Mouse (Mus musculus) kidney, postnatal 36 days (tissue): ENCODE measurements around the gene Capn9.

Experiments used
- DNase-seq, 2 experiments: peaks; one replicate each; pipeline ENCODE4 v3.0.0; 2021 to 2022; ENCODE audit warnings: mixed read lengths in 2 of 2

Gene Capn9

DNA sequence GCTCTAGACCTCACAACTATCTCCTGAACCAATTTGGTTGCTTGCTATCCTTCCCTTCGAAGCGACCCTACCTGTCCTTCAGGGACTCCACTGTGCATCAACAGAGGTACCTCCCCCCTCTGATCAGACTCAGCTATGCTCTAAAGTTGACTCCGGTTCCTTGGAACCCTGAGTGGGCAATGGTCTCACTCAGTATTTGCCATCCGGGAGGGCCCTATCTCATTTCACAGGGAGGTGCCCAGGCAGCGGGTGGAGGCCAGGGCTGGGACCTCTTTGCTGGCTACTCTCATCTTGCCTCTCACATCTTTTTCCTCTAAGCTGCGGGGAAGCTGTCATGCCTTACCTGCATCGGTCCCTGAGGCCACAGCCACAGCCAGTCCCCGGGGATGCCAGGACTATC, at the start of gene Capn9:
Gene Capn9 (plus strand): TSS at position 301 of the 400 bp plus-strand sequence.
- no peak for DNase-seq

DNA sequence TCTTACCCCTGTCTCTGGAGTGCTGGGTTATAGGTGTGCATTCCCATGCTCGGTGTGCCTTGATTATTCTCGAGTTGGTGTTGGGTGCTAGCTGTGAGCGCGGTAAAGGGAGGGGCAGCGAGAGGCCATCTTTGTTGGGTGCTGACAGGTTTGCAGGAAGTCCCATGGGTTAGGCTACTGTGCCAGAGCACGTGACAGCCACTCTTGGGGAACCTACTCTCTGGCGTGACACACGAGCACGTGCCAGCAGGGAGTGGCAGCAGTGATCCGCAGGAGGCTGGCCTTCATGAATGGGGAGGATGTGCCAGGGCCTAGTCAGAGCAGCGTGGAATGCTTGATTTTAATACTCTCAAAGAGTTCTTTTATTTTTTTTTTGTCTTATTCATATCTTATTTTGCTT, 49.6 kb upstream of the Capn9 start:
- DNase-seq, result no peak

DNA sequence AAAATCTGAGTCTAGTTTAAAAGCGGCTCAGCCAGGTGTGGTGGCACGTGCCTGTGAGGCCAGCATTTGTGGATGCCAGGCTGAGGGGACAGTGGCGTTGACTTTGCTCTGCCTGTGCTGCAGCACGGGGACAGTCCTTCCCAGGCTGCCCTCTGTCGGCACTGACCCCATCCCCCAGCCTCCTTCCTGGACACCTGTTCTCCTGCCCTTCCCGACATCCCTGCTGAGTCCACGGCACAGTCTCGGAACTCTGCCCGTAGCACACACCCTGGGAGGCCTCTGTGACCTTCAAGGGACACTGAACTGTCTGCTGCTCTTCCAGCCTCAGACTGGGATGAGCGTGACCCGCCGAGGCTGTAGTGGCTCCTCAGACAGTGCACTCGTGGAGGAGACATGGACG, 45.8 kb upstream of the Capn9 start:
- DNase-seq, result peak in 1 of 2 experiments; percentile 51

DNA sequence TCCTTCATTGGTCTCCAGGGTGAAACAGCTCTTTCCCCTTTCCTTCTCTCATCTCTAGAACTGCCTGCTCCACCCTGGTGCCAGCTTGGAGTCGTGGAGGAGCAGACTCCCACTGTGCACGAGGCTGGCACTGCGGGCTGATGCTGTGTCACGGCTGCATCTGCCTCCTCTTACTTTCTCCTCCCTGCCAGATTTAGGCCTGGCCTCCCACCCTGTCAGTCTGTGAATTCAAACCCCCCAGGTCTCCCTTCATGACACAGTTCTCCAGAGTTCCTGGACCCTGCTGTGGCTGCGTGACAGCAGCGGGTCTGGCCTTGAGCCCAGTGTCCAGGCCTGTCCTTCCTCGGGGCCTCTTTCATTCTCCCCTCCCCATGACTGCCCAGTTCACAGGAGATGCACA, 45.4 kb upstream of the Capn9 start:
- no peak for DNase-seq

DNA sequence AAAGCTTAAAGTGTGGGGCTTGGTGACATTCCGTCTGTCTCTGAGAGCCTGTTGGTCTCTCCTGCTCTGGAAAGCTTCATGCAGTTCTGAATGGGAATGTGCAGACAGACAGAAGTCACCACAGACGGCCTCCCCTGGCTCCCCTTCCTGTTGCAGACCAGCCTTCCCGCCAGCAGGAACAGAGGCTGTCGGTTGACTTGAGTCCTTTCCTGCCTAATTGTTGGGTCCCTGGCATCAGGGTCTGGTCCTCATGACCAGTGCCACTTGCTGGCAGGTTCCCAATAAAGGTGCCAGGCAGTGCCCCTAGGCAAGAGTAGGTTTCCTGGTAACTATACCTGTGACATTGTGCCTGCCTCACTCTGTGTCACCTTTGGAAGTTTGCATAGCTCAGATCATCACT, 44.9 kb upstream of the Capn9 start:
- DNase-seq, result no peak

DNA sequence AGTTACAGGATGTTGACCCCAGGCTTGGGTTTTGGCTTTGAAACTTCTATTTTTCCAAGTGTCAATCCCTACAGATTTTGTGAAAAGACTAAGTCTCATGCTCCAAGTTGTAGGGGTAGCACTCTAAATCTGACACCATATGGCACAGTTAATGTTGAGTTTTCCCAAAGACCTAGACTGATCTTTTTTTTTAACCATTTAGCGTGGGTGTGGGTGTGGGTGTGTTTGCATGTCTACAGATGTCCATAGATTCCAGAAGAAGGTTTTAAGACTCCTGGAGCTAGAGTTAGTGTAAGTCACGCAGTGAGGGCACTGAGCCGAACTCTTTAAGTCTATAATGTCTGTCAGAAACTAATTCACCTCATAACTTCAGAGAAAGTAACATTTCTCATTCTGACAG, 43.3 kb upstream of the Capn9 start:
- DNase-seq, result no peak

DNA sequence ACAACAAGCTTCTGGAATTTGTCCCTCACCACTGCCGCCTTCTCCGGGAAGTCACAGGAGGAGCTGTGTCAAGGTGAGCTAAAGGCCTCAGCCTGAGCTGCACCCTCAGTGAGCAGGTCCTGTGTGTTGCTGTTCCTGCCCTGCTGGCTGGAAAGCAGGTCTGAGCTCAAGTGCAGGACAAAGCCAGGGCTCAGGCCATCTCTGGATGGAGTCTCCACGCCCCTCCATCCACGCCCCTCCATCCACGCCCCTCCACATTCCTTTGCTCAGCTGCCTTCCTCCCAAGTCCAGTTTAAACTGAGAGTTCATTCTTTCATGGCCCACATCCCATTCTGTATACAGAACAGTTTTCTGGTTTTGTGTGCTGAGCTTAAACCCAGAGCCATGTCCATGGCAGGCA, 40.5 kb upstream of the Capn9 start:
- DNase-seq, result no peak

DNA sequence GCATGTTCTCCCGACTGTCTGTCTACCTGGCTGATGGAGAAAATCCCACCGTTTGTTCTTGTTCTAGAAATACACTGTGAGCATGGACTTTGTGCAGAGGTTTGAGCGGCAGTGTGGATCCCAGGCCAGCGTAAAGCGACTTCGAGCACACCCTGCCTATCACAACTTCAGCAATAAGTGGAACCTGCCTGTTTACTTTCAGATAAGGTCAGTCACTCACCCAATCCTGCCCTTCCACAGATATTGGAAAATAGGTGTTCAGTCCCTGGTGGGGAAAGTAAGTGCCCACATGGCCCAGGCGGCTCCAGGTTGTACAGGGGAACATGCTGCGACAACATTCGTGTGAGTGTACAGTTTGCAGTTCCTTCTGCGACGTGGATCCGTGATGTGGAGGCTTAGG, 35.0 kb upstream of the Capn9 start:
- DNase-seq, result no peak

DNA sequence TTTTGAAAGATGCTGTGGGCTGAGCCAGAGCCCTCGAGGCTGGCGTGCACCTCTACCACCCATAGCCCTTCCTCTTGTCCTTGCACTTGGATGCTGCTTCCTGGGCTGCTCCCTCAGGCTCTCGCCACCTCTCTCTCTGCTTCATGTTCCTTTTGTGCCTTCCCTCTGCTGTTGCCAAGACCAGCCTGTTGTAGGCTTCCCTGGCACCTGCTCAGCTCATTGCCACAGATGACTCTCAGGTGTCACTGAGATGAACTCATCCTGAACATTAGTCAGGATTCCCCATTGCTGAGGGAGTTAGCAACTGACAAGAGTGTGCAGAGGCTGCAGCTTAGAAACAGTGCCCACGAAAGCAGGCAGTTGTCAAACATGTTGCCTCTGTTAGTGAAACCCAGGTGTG, 33.9 kb upstream of the Capn9 start:
- DNase-seq, result no peak

DNA sequence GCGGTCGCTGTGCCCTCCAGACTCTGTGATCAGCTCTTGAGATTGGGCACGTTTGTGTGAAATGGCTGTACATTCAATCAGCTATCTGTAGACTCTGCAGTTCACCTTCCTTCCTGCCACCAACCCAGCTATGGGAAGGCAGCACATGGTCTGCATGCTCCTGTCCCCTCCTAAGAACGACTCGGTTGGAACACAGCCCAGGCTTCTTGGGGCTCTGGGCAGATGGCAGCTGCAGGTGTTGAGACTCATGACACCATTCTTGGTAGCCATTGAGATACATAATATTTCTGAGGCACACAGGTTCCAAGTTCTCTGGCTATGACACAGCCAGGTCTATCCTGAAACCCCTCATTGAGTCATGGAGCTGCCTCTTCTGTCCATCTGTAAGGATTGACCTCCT, 32.6 kb upstream of the Capn9 start:
- DNase-seq, result no peak

DNA sequence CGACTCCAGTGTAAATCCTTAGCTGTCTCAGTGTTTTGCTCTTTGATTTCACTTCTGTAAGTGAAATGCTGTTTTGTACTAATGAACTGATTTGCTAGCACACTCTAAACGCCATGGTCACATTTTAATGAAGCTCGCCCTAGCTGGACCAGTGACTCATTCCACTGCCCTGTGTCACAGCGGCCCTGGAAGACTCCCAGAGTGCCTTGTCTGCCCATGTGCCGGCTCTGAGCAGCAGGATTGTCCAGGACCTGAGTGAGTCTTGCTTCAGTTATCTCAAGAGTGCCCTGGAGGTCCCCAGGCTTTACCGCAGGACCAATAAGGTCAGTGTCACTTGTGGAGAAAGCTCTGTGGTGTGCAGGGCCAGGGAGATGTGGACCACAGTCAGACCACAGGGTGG, 29.5 kb upstream of the Capn9 start:
- DNase-seq, result no peak

DNA sequence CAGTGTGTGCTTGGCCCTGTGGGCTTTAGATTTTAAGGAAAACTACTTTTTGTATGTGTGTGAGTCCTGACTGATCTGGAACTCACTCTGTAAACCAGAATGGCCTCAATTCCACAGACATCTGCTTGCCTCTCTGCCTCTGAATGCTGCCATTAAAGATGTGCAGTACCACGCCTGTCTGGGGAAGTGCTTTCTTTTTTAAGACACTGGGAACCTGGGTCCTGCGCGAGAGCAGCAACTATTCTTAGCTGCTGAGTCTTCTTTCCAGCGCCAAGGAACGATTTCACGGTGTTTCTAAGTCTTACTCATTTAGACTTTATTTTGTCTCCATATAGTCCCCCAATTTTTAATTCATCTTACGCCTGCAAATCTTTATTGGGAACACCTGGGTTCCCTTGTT, 29.1 kb upstream of the Capn9 start:
- DNase-seq, result no peak

DNA sequence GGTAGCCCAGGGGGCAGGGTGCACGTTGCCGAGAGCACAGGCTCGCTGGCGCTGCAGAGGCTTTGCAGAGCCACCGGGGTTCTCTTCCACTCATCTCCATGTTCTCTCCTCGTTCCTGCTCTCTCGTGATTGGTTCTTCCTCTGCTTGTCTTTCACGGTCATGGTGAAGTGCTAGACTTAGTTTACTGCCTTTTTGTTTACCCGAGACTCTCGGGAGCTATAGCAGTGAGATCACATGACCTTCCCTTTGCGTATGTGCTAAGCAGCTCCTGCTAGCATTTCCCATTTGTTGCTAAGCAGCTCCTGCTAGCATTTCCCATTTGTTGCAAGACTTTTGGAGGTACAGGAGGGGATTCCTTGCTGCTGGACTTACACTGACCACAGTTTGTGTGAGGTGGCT, 28.6 kb upstream of the Capn9 start:
- no peak for DNase-seq

DNA sequence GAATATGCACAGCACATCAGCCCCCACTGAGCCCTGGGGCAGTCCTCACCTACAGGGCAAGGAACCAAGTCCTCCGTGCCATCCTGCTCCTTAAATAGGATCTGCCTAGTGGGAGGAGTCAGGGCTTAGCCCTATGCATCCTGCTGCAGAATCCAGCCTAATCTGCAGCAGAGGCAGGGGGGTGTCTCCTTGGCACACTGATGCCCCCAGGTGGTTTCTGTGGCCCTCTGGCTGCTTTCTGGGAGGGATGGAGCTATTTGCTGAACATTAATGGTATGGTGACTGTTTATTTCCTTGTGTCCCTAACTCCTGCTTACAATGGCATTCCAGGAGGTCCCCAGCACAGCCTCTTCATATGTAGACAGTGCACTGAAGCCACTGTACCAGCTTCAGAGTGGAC, 27.7 kb upstream of the Capn9 start:
- peak in 1 of 2 experiments; percentile 20 for DNase-seq

DNA sequence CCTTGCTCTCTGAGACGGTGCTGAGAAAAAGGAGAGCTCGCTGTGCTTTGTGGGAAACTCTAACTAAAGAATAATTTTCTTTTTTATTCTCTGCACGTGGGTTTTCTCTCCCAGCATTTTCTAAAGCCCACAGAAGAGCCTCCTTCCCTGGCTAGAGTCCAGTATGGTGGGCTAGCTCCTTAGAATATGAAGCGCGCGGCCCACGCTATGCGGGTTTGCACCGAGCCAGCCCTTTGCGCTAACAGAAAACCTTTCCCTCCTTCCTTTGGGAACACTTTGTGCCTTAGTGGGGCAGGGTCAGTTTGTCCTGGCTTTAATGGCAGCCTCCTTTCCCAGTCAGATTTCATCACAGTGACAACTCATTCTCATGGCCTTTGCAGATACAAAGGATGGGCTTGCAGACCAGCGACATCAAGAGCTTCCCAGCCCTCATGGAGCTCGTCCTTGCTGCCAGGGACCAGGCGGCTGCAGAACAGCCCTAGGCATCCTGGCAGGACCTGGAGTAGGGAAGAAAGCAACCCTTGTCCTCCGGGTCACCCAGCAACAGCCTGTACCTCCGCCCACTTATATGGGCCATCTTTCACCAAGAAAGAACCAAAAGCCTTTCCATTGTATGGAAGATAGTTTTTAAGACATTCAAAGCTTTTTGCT, 24.8 kb upstream of the Capn9 start:
- no peak for DNase-seq

DNA sequence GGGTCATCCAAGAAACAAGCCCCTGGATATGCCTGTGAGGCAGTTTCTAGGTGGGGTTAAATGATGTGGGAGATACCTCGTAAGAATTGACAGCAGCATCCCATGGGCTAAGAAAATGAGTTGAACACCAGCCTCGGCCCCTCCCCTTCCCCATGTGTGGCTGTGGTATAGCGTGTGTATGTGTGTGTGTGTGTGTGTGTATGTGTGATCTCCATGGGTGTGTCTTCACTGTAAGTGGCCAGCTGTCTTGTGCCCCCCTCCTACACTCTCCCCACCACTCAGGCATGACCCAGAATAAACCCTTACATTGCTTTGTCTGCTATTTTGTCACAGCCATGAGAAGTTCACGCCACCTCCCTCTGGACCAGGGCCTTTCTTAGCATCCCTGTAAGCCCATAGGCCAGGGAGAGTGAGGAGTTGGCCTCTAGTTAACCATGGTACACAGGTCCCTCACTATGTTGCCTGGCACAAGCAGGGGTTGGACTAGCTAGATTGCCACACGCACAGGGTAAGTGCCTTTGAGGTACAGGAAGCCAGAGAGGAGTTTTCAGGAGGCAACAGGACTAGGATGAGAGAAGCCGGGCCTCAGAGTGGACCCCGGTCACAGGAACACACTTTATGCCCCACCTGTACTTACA, 20.7 kb upstream of the Capn9 start:
- no peak for DNase-seq

DNA sequence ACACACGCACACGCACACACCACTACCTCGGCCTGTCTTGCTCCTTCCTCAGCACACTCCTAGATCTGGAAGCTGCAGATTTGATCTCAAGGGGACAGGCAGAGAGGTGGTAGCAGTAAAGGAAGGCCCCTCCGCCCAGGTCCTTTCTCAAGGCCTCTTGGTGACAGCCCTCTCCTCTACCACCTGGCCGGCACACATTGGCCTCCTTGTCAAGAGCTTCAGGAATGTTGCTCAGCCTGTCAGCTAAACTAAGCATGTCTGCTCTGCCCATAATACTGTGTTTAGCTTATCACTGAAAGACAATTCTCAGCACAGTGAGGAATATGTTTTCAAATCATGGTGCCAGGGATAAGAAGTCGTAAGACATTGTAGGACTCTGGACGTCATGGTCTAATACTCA, 19.7 kb upstream of the Capn9 start:
- DNase-seq, result no peak

DNA sequence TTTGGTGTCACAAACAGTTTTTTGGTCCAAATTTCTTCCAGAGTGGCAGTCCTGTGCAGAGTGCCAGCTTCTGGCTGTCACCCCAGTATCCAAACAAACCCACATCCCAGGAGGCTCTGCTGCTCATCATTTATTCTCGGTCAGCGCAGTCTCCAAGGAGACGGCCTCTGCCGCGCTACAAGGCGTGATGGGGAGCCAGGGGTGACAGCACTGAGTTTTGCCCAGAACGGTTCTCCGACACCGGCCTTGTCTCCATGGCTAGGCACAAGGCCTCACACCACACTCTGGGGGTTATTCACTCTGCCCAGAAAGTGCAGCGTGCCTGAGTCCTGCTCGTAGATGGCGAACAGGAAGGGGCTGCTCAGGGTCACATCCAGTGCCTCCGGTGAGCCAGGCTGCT, 19.3 kb upstream of the Capn9 start:
- DNase-seq, result no peak

DNA sequence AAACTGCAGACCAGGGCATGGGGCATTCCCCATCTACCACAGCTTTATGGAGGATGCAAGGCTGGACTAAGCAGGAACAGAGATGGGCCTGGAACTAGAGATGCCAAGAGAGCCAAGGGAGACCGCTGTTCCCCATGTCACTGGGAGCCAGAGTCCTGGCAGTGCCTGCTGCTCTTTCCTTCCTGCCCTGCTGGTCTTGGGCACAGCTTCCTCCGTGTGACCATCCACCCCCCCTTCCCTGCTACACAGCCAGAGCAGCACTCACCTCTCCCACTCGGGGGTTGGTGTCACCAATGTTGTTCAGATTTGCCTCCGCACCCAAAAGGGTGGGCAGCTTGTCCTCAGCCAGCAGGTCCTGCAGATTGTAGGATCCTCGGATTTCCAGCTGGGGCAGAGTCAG, 18.4 kb upstream of the Capn9 start:
- DNase-seq, result no peak

DNA sequence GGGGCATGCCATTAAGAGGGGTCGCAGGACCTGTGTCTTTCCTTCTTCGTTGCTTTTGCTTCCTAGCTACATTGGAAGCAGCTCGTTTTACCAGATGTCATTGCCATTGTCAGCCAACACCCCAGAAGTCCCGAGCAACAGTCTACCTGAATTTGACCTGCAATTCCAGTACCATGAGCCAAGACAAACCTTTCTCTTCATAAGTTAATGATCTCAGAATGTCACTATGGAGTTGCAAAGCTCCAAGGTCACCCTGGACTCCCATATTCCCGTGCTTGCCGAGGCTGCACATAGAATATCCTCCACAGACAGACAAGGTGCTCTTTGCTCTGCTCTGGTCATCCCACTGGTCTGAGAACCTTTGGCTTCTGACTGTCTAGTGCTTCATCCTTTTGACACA, 8.8 kb upstream of the Capn9 start:
- peak in 1 of 2 experiments; percentile 23 for DNase-seq

DNA sequence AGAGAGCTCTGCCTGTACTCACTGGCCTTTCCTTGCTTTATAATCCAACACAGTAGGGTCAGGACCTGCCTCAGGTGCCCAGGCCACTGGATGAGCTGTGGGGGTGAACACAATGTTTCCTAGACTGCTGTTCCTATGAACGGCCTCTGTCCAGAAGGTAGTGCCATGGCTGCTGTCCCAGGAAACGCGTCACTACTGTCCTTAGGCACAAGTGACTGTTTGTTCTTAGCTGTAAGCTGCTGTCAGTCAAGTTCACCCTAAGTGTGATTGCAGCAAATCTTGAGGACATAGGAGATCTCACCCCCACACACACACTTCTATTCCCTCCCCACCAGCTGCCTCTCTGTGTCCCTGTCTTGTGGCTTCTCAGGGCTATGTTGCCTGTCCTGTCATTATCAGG, 8.3 kb upstream of the Capn9 start:
- peak in 1 of 2 experiments; percentile 31 for DNase-seq

DNA sequence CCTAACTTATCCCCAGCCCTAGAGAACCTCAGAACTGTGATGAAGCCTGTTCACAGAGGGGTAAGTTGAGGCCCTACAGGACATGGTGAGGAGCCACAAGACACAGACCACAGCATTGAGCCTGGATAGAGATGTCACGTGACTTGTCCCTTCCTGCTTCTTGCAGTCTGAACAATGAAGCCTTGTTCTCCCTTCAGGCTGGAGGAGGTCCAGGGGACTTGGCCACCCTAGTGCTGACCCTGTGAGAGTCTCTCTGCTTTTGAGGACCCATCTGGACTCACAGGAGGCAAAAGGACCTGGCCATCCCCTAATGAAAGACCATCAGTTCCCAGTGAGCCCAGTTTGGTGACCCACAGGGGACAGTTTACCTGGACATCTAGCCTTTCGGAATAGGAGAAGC, 6.8 kb upstream of the Capn9 start:
- DNase-seq, result no peak

DNA sequence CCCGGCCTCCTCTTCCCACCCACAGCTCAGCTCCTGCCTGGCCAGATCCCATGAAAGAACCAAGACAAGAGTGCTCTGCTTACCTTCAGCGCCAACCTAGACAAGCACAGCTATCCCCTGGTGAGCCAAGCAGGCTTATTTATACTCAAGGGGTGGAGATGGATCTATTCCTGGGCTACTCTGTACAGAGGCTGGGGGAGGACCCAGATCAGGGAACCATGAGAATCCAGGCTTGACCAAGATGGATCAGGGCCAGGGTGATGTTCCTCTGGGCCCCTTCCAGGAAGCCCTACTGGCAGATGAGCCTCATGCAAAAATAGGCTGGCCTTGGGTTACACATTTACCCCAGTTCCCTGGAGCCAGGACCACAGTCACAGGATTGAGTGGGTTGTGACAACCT, 6.3 kb upstream of the Capn9 start, which contains the start of gene Agt:
Gene Agt (minus strand): TSS at position 114 of the 400 bp plus-strand sequence.
- DNase-seq, result peak; percentile 89 to 94

DNA sequence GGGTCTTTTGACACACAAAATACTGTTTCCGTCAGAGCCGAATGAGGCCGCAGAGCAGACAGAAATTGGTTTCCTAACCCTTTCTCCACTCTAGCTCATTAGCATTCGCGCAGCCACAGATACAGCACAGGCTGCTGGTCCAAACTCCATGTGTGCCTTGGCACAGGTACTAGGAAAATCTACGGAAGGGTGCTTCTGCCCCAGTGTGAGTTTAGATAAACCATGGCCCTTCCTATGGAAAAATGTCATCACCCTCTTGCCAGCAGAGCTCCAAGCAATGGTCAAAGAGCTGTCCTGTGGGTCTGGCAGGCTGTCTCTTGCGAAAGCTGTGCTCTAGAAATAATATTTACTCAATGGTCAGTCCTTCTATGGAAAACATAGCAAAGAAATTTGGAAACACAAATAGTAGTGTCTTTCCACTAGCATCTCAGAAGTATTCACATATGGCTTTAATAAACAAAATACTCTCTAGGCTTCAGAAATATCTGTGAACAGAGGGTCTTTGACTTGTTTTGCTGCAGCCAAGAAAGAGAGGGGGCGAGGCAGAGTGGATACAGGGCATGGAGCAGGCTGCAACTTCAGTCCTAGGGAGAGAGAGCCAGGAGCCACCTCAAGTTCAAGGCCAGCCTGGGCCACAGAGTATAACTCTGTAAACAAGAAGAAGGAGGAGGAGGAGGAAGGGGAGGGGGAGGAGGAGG, 4.0 kb upstream of the Capn9 start:
- peak; percentile 67 to 74 for DNase-seq
